Mouse (Mus musculus) hindbrain, postnatal 0 days (tissue): ENCODE measurements around the gene Asgr1. TPM values are rescaled to one million over a fixed set of nuclear protein-coding genes. Genes with fewer than 3 reads are reported as not detected.

Experiments used
- ATAC-seq: fragments of 200-750 bp; cut with Nextera tagmentation; 2 replicates; pipeline ENCODE4 v1.8.0; 2017; ENCODE audit warnings: mild to moderate bottlenecking, moderate TSS enrichment, moderate library complexity
- DNase-seq: peaks from one replicate; pipeline ENCODE4 v3.0.0-alpha.2; 2015; ENCODE audit warnings: low spot score
- H3K27ac ChIP-seq: fragments of 300-500 bp; sonication (generic); 2 replicates; pipeline ENCODE4 v1.5.1; 2014; ENCODE audit warnings: mild to moderate bottlenecking
- H3K27me3 ChIP-seq: fragments of 300-500 bp; sonication (generic); 2 replicates; pipeline ENCODE4 v1.6.1; 2014; ENCODE audit warnings: low read length, mixed read lengths; ENCODE audit not compliant: insufficient read depth
- H3K36me3 ChIP-seq: fragments of 300-500 bp; sonication (generic); 2 replicates; pipeline ENCODE4 v1.6.1; 2014; ENCODE audit warnings: low read length, mixed read lengths; ENCODE audit not compliant: insufficient read depth
- H3K4me1 ChIP-seq: fragments of 300-500 bp; sonication (generic); 2 replicates; pipeline ENCODE4 v1.6.1; 2014; ENCODE audit warnings: antibody characterized with exemption, low read length, mixed read lengths; ENCODE audit not compliant: insufficient read depth
- H3K4me2 ChIP-seq: fragments of 300-500 bp; sonication (generic); 2 replicates; pipeline ENCODE4 v1.6.1; 2014; ENCODE audit warnings: low read depth, mild to moderate bottlenecking, low read length, moderate library complexity, mixed read lengths
- H3K4me3 ChIP-seq: fragments of 300-500 bp; sonication (generic); 2 replicates; pipeline ENCODE4 v1.5.1; 2014; ENCODE audit warnings: low read length
- H3K9ac ChIP-seq: fragments of 300-500 bp; sonication (generic); replicated peaks from 2 replicates; pipeline ENCODE4 v1.6.1; 2014; ENCODE audit warnings: mild to moderate bottlenecking, low read length, moderate library complexity, mixed read lengths
- H3K9me3 ChIP-seq: fragments of 300-500 bp; sonication (generic); 2 replicates; pipeline ENCODE4 v1.6.1; 2016; ENCODE audit warnings: low read length, mixed read lengths
- CTCF ChIP-seq: IDR thresholded peaks from 2 replicates; pipeline ENCODE4 v1.5.1; 2016; ENCODE audit warnings: antibody characterized with exemption, control low read depth, low read depth
- WGBS: fragments of 180-500 bp; shearing (Covaris S2); extraction: QIAGEN DNeasy Blood & Tissue Kit; methylation state at CpG from one replicate; pipeline ENCODE4 v1.1.7; 2014; 5-methylcytosine and 5-hydroxymethylcytosine counted together
- polyA plus RNA-seq: library from polyadenylated mRNA; unstranded; fragments of >200 nt; fragmentation: Nextera tagmentation; extraction: Ambion mirVana; gene quantifications from 2 replicates; pipeline ENCODE4 v1.2.1, GENCODE M21; 2015
- total RNA-seq: library from RNA; depleted of rRNA; stranded (reverse); fragments of >200 nt; gene quantifications from 2 replicates; pipeline ENCODE4 v1.2.3, GENCODE M21; 2014

Asgr1 gene
- total and polyA plus RNA-seq, 2 experiments from 2014 or later: 2.3 to 3.7 TPM

GRCm38 (mm10) chr11:70018131-70018990, 35.5 kb upstream of the Asgr1 start:
- peak overlapping the region; percentile 95 for H3K27ac ChIP-seq
- H3K4me2 ChIP-seq: peak overlapping the region; percentile 90
- H3K4me3 ChIP-seq: peak overlapping the region; percentile 80
- H3K9me3 ChIP-seq: no peaks in the 10 kb centered on the region
- no peak for TF ChIP-seq CTCF
- ATAC-seq (peak; percentile 1; the same call in 1 of the 2 replicates), DNase-seq (peak; percentile 92)
- H3K36me3 ChIP-seq: no peaks in the 10 kb centered on the region; the same call in 1 of the 2 replicates
- WGBS: under 1% methylated on average over 24 of the region's 25 CpGs
- H3K9ac ChIP-seq: peak overlapping the region; percentile 92
- H3K4me1 ChIP-seq: peaks cover 49% of the 10 kb centered on the region
- no peaks in the 10 kb centered on the region for H3K27me3 ChIP-seq

GRCm38 (mm10) chr11:70019495-70020021, 34.3 kb upstream of the Asgr1 start:
- Histone ChIP-seq H3K4me1 (peaks cover 50% of the 10 kb centered on the region), H3K9ac (peak overlapping the region; percentile 92), H3K27ac (peak overlapping the region; percentile 95), H3K36me3 (no peaks in the 10 kb centered on the region), H3K27me3 (no peaks in the 10 kb centered on the region), H3K4me3 (peak overlapping the region; percentile 80), H3K4me2 (peak overlapping the region; percentile 90), H3K9me3 (no peaks in the 10 kb centered on the region)
- no peak for ATAC-seq
- 17% methylated on average over 2 of the region's 2 CpGs for WGBS
- DNase-seq: no peak
- TF ChIP-seq CTCF: no peak

GRCm38 (mm10) chr11:70020022-70020631, 33.8 kb upstream of the Asgr1 start:
- 11% methylated on average over 7 of the region's 8 CpGs for WGBS
- no peaks in the 10 kb centered on the region for H3K27me3 ChIP-seq
- DNase-seq (peak; percentile 41), ATAC-seq (no peak)
- H3K4me1 ChIP-seq: peaks cover 47% of the 10 kb centered on the region
- H3K4me2 ChIP-seq: peak overlapping the region; percentile 90
- TF ChIP-seq CTCF: no peak
- peak overlapping the region; percentile 92 for H3K9ac ChIP-seq
- H3K9me3 ChIP-seq: no peaks in the 10 kb centered on the region
- H3K27ac ChIP-seq: peak overlapping the region; percentile 95
- H3K4me3 ChIP-seq: peak overlapping the region; percentile 80
- no peaks in the 10 kb centered on the region for H3K36me3 ChIP-seq

- H3K4me3 ChIP-seq: peak overlapping the region; percentile 80
- under 1% methylated on average over 8 of the region's 8 CpGs for WGBS
- DNase-seq: peak; percentile 92
Observed at GRCm38 (mm10) chr11:70020731-70021263, 33.1 kb upstream of the Asgr1 start.

GRCm38 (mm10) chr11:70021264-70022132, 32.4 kb upstream of the Asgr1 start:
- no peaks in the 10 kb centered on the region for H3K9me3 ChIP-seq
- H3K9ac ChIP-seq: peak overlapping the region; percentile 34
- peaks cover 47% of the 10 kb centered on the region for H3K4me1 ChIP-seq
- peak; percentile 48 for TF ChIP-seq CTCF
- no peaks in the 10 kb centered on the region for H3K27me3 ChIP-seq
- no peaks in the 10 kb centered on the region for H3K36me3 ChIP-seq
- H3K4me2 ChIP-seq: peak overlapping the region; percentile 90
- DNase-seq: peak; percentile 100
- under 1% methylated on average over 40 of the region's 40 CpGs for WGBS
- ATAC-seq: peak; percentile 90
- peak overlapping the region; percentile 80 for H3K4me3 ChIP-seq
- peak overlapping the region; percentile 95 for H3K27ac ChIP-seq

More at GRCm38 (mm10) chr11:70020731-70021263, 33.1 kb upstream of the Asgr1 start:
- H3K9ac ChIP-seq: peak overlapping the region; percentile 43
- peaks cover 43% of the 10 kb centered on the region for H3K4me1 ChIP-seq
- ATAC-seq: peak; percentile 77
- TF ChIP-seq CTCF: peak; percentile 71
- H3K36me3 ChIP-seq: no peaks in the 10 kb centered on the region
- H3K27ac ChIP-seq: peak overlapping the region; percentile 95
- H3K27me3 ChIP-seq: no peaks in the 10 kb centered on the region
- H3K4me2 ChIP-seq: peak overlapping the region; percentile 90
- no peaks in the 10 kb centered on the region for H3K9me3 ChIP-seq
